Mouse (Mus musculus) stomach, embryonic 16.5 days (tissue): ENCODE measurements at regions not wholly inside any gene's neighbourhood (a gene's known extent, or its start where the extent isn't known, plus 50 kb on each side); places are given as distances from the start of the nearest gene placed in this dataset.

Experiments
- ATAC-seq: fragments of 200-750 bp; cut with Nextera tagmentation; 2 replicates; pipeline ENCODE4 v1.8.0; 2017; ENCODE audit warnings: moderate number of reproducible peaks, moderate TSS enrichment; ENCODE audit not compliant: insufficient read depth, low FRiP score
- H3K27ac ChIP-seq: fragments of 300-500 bp; sonication (generic); 2 replicates; pipeline ENCODE4 v1.5.1; 2014; ENCODE audit warnings: low read length
- H3K27me3 ChIP-seq: fragments of 300-500 bp; sonication (generic); 2 replicates; pipeline ENCODE4 v1.6.1; 2014; ENCODE audit warnings: low read length, control low read depth, mixed read lengths; ENCODE audit not compliant: control insufficient read depth, insufficient read depth
- H3K36me3 ChIP-seq: fragments of 300-500 bp; sonication (generic); 2 replicates; pipeline ENCODE4 v1.6.1; 2014; ENCODE audit warnings: low read length; ENCODE audit not compliant: control insufficient read depth, insufficient read depth
- H3K4me1 ChIP-seq: fragments of 300-500 bp; sonication (generic); 2 replicates; pipeline ENCODE4 v1.6.1; 2014; ENCODE audit warnings: low read length, control low read depth, mixed read lengths; ENCODE audit not compliant: control insufficient read depth, insufficient read depth
- H3K4me2 ChIP-seq: fragments of 300-500 bp; sonication (generic); 2 replicates; pipeline ENCODE4 v1.6.1; 2014; ENCODE audit warnings: low read depth, low read length, mixed read lengths
- H3K4me3 ChIP-seq: fragments of 300-500 bp; sonication (generic); replicated peaks from 2 replicates; pipeline ENCODE4 v1.5.1; 2014; ENCODE audit warnings: mild to moderate bottlenecking, low read length
- H3K9ac ChIP-seq: fragments of 300-500 bp; sonication (generic); 2 replicates; pipeline ENCODE4 v1.6.1; 2014; ENCODE audit warnings: low read length
- H3K9me3 ChIP-seq: fragments of 300-500 bp; sonication (generic); replicated peaks from 2 replicates; pipeline ENCODE4 v1.6.1; 2016; ENCODE audit warnings: low read length, control low read depth; ENCODE audit not compliant: control insufficient read depth
- WGBS: fragments of 180-500 bp; shearing (Covaris S2); extraction: QIAGEN DNeasy Blood & Tissue Kit; methylation state at CpG from one replicate; pipeline ENCODE4 v1.1.7; 2014; 5-methylcytosine and 5-hydroxymethylcytosine counted together

- peak overlapping the region; percentile 31; the same call in 1 of the 2 replicates for H3K27ac ChIP-seq
These were observed 377.7 kb downstream of the Sox2 start for GRCm38 (mm10) chr3:35027898-35028297.

GRCm38 (mm10) chr3:35029924-35030323 lies 379.7 kb downstream of the Sox2 start:
- Histone ChIP-seq H3K27me3 (no peaks in the 10 kb centered on the region), H3K4me1 (peaks cover 4% of the 10 kb centered on the region; the same call in 1 of the 2 replicates), H3K9me3 (no peaks in the 10 kb centered on the region), H3K4me3 (no peak overlapping the region), H3K4me2 (no peak overlapping the region), H3K9ac (no peak overlapping the region), H3K27ac (no peak overlapping the region), H3K36me3 (no peaks in the 10 kb centered on the region)
- 87% methylated on average over 8 of the region's 8 CpGs for WGBS
- no peak for ATAC-seq

More at GRCm38 (mm10) chr3:35027898-35028297, 377.7 kb downstream of the Sox2 start:
- Histone ChIP-seq H3K4me3 (no peak overlapping the region), H3K4me1 (no peaks in the 10 kb centered on the region), H3K9me3 (no peaks in the 10 kb centered on the region), H3K9ac (no peak overlapping the region), H3K4me2 (no peak overlapping the region), H3K36me3 (no peaks in the 10 kb centered on the region), H3K27me3 (no peaks in the 10 kb centered on the region)
- ATAC-seq = 0 out of 2 replicates have a peak, but pooled peaks have one; percentile 21
- WGBS = 15% methylated on average over 5 of the region's 5 CpGs

- no peak overlapping the region for H3K27ac ChIP-seq
- 62% methylated on average over 8 of the region's 8 CpGs for WGBS
- ATAC-seq = no peak; the same call in 1 of the 2 replicates
These were observed 383.4 kb downstream of the Sox2 start for GRCm38 (mm10) chr3:35033587-35033986.

GRCm38 (mm10) chr3:35035234-35035633 lies 385.0 kb downstream of the Sox2 start:
- no peak overlapping the region for H3K4me3 ChIP-seq
- H3K9me3 ChIP-seq = no peaks in the 10 kb centered on the region
- no peak overlapping the region for H3K9ac ChIP-seq
- WGBS = 69% methylated on average over 7 of the region's 7 CpGs
- H3K4me2 ChIP-seq = no peak overlapping the region
- H3K27me3 ChIP-seq = no peaks in the 10 kb centered on the region
- peaks cover 4% of the 10 kb centered on the region; the same call in 1 of the 2 replicates for H3K4me1 ChIP-seq
- ATAC-seq = peak; percentile 82; the same call in 1 of the 2 replicates
- no peaks in the 10 kb centered on the region for H3K36me3 ChIP-seq
- H3K27ac ChIP-seq = peak overlapping the region; percentile 62

More at GRCm38 (mm10) chr3:35033587-35033986, 383.4 kb downstream of the Sox2 start:
- Histone ChIP-seq H3K36me3 (no peaks in the 10 kb centered on the region), H3K27me3 (no peaks in the 10 kb centered on the region), H3K9me3 (no peaks in the 10 kb centered on the region), H3K4me3 (no peak overlapping the region), H3K4me1 (peaks cover 4% of the 10 kb centered on the region; the same call in 1 of the 2 replicates), H3K9ac (no peak overlapping the region), H3K4me2 (no peak overlapping the region)

GRCm38 (mm10) chr3:35043705-35044104 lies 393.5 kb downstream of the Sox2 start:
- H3K4me1 ChIP-seq = no peaks in the 10 kb centered on the region
- ATAC-seq = no peak
- whole genome bisulfite sequencing = 41% methylated on average over 2 of the region's 2 CpGs

GRCm38 (mm10) chr3:35059438-35059837 lies 409.2 kb downstream of the Sox2 start:
- 57% methylated on average over 4 of the region's 4 CpGs for WGBS
- no peak for ATAC-seq

More at GRCm38 (mm10) chr3:35043705-35044104, 393.5 kb downstream of the Sox2 start:
- Histone ChIP-seq H3K4me2 (no peak overlapping the region), H3K9ac (no peak overlapping the region), H3K27me3 (no peaks in the 10 kb centered on the region), H3K9me3 (no peaks in the 10 kb centered on the region), H3K27ac (no peak overlapping the region), H3K4me3 (no peak overlapping the region), H3K36me3 (no peaks in the 10 kb centered on the region)

GRCm38 (mm10) chr3:35060042-35060441 lies 409.8 kb downstream of the Sox2 start:
- ATAC-seq = no peak
- Histone ChIP-seq H3K4me2 (no peak overlapping the region), H3K4me1 (peaks cover 4% of the 10 kb centered on the region; the same call in 1 of the 2 replicates), H3K27ac (no peak overlapping the region), H3K9me3 (no peaks in the 10 kb centered on the region), H3K4me3 (no peak overlapping the region), H3K9ac (0 out of 2 replicates have a peak overlapping the region, but pooled peaks have one; percentile 26), H3K27me3 (no peaks in the 10 kb centered on the region), H3K36me3 (no peaks in the 10 kb centered on the region)
- 39% methylated on average over 10 of the region's 10 CpGs for WGBS

More at GRCm38 (mm10) chr3:35059438-35059837, 409.2 kb downstream of the Sox2 start:
- Histone ChIP-seq H3K36me3 (no peaks in the 10 kb centered on the region), H3K4me3 (no peak overlapping the region), H3K9me3 (no peaks in the 10 kb centered on the region), H3K9ac (no peak overlapping the region), H3K27ac (no peak overlapping the region), H3K4me2 (no peak overlapping the region), H3K27me3 (no peaks in the 10 kb centered on the region), H3K4me1 (peaks cover 4% of the 10 kb centered on the region; the same call in 1 of the 2 replicates)

- peak; percentile 93 for ATAC-seq
- H3K36me3 ChIP-seq = no peaks in the 10 kb centered on the region
- peak overlapping the region; percentile 57; the same call in 1 of the 2 replicates for H3K27ac ChIP-seq
- H3K4me2 ChIP-seq = no peak overlapping the region
- H3K9ac ChIP-seq = no peak overlapping the region
- WGBS = 28% methylated on average over 9 of the region's 9 CpGs
- no peak overlapping the region for H3K4me3 ChIP-seq
- H3K4me1 ChIP-seq = 0 out of 2 replicates have a peak, but pooled peaks cover 3% of the 10 kb centered on the region
- H3K27me3 ChIP-seq = no peaks in the 10 kb centered on the region
- no peaks in the 10 kb centered on the region for H3K9me3 ChIP-seq
These were observed 416.6 kb downstream of the Sox2 start for GRCm38 (mm10) chr3:35066824-35067223.

GRCm38 (mm10) chr3:35068586-35068985 lies 418.4 kb downstream of the Sox2 start:
- no peak overlapping the region for H3K9ac ChIP-seq
- no peak overlapping the region for H3K4me3 ChIP-seq
- no peaks in the 10 kb centered on the region for H3K27me3 ChIP-seq
- peak; percentile 84; the same call in 1 of the 2 replicates for ATAC-seq
- no peaks in the 10 kb centered on the region for H3K36me3 ChIP-seq
- peak overlapping the region; percentile 96 for H3K27ac ChIP-seq
- 0 out of 2 replicates have a peak, but pooled peaks cover 3% of the 10 kb centered on the region for H3K4me1 ChIP-seq
- H3K4me2 ChIP-seq = peak overlapping the region; percentile 24; the same call in 1 of the 2 replicates
- H3K9me3 ChIP-seq = no peaks in the 10 kb centered on the region
- 68% methylated on average over 8 of the region's 8 CpGs for WGBS
